Mouse (Mus musculus) embryonic facial prominence, embryonic 15.5 days (tissue): ENCODE data around the gene A26c2. TPM values are rescaled to one million over a fixed set of nuclear protein-coding genes. Genes with fewer than 3 reads are reported as not detected.

Experiments
- ATAC-seq: fragments of 200-750 bp; cut with Nextera tagmentation; 2 replicates; pipeline ENCODE4 v1.8.0; 2017; ENCODE audit warnings: low read depth, moderate TSS enrichment; ENCODE audit not compliant: insufficient number of reproducible peaks, low FRiP score, low TSS enrichment
- H3K27ac ChIP-seq: fragments of 300-500 bp; sonication (generic); replicated peaks from 2 replicates; pipeline ENCODE4 v1.5.1; 2015; ENCODE audit warnings: mild to moderate bottlenecking, inconsistent platforms
- H3K27me3 ChIP-seq: fragments of 300-500 bp; sonication (generic); 2 replicates; pipeline ENCODE4 v1.6.1; 2015; ENCODE audit warnings: inconsistent platforms
- H3K36me3 ChIP-seq: fragments of 300-500 bp; sonication (generic); 2 replicates; pipeline ENCODE4 v1.6.1; 2015; ENCODE audit warnings: mild to moderate bottlenecking, inconsistent platforms
- H3K4me1 ChIP-seq: fragments of 300-500 bp; sonication (generic); 2 replicates; pipeline ENCODE4 v1.6.1; 2015; ENCODE audit warnings: inconsistent platforms
- H3K4me2 ChIP-seq: fragments of 300-500 bp; sonication (generic); replicated peaks from 2 replicates; pipeline ENCODE4 v1.6.1; 2015; ENCODE audit warnings: mild to moderate bottlenecking, inconsistent platforms
- H3K4me3 ChIP-seq: fragments of 300-500 bp; sonication (generic); replicated peaks from 2 replicates; pipeline ENCODE4 v1.5.1; 2015; ENCODE audit warnings: mild to moderate bottlenecking, inconsistent platforms
- H3K9ac ChIP-seq: fragments of 300-500 bp; sonication (generic); 2 replicates; pipeline ENCODE4 v1.6.1; 2015; ENCODE audit warnings: inconsistent platforms
- H3K9me3 ChIP-seq: fragments of 300-500 bp; sonication (generic); replicated peaks from 2 replicates; pipeline ENCODE4 v1.6.1; 2016; ENCODE audit warnings: inconsistent platforms
- WGBS: fragments of 180-500 bp; shearing (Covaris S2); methylation state at CpG from one replicate; pipeline ENCODE4 v1.1.7; 2015; 5-methylcytosine and 5-hydroxymethylcytosine counted together
- polyA plus RNA-seq: library from polyadenylated mRNA; unstranded; fragments of >200 nt; fragmentation: Nextera tagmentation; extraction: Ambion mirVana; gene quantifications from 2 replicates; pipeline ENCODE4 v1.2.1, GENCODE M21; 2015

The A26c2 gene
- polyA plus RNA-seq, result not detected in 2 replicates

DNA sequence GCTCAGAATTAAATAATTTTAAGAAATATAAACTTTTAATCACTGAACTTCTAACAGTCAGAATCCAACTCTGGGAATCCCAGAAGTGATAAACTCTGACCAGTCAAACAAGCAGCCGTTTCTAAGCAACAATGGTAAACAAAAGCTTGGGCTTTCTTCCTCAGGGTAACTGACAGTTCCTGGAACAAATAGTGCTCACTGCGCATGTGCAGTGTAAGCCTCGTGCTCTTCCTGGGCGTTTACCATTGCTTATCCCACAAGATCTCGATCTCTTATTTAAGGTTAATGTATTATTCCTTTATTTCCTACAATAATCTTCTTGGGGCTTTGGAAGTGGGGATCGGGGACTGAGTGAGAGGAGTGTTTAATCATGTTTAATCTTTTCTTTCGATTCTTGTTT lies at the start of gene A26c2:
Gene A26c2, minus strand, starts transcription at position 101 of the 400 bp plus-strand sequence.
- ATAC-seq, result no peak
- Histone ChIP-seq H3K9ac (no peak within 1 kb of the TSS), H3K4me1 (no peaks in the 10 kb centered on the region), H3K9me3 (no peaks in the 10 kb centered on the region), H3K36me3 (no peaks in the 10 kb centered on the region), H3K27ac (no peak within 1 kb of the TSS), H3K27me3 (no peaks in the 10 kb centered on the region), H3K4me3 (no peak within 1 kb of the TSS), H3K4me2 (no peak within 1 kb of the TSS)
- 76% methylated on average over 7 of the region's 7 CpGs for WGBS

DNA sequence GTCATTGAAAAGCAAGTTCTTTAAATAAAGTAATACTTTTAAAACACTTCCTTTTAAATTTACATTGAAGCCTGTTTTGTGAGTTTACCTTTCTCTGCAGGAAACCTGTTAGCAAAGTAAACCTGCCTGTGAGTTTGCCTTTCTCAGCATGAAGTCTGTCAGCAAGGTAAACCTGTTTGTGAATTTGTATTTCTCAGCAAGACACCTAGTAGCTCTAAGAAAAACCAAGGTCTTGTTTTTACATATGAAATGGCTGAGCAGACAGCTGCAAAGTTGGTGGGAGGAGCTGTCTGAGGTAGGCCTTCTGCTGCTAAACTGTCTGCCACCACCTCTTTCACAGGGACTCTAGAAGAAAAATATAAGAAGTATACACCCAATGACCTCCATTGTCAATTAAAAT lies 28.0 kb upstream of the A26c2 start:
- Histone ChIP-seq H3K36me3 (no peaks in the 10 kb centered on the region), H3K4me3 (no peak overlapping the region), H3K9me3 (no peaks in the 10 kb centered on the region), H3K9ac (no peak overlapping the region), H3K4me1 (no peaks in the 10 kb centered on the region), H3K27me3 (no peaks in the 10 kb centered on the region), H3K27ac (no peak overlapping the region), H3K4me2 (no peak overlapping the region)
- no peak for ATAC-seq
